Mouse (Mus musculus): ENCODE results near the gene Trim65. TPM values are rescaled to one million over a fixed set of nuclear protein-coding genes. Genes with fewer than 3 reads are reported as not detected.

Gene Trim65
- total and polyA plus RNA-seq, 3 experiments, result 0.66 to 2.0 (median 1.4) TPM

- no peak for TF ChIP-seq RAD21 (IDR thresholded peaks at IDR 0.05; ENCODE audit: low read depth, low read length)
These were observed 44.4 kb downstream of the Trim65 start, which contains the start of gene Wbp2 (continued) for GRCm38 (mm10) chr11:116086258-116087193.

- Histone ChIP-seq H3K4me1 (ENCODE audit: control insufficient read depth in 1 of 2, insufficient read depth in 2 of 2) (peaks cover 3 to 36% of the 10 kb centered on the region in 2 experiments), H3K4me3 (replicated peaks in 1 of 3; ENCODE audit: low read depth in 2 of 3, low read length in 2 of 3, poor library complexity in 1 of 3) (no peak overlapping the region), H3K4me2 (ENCODE audit: insufficient read depth, low read depth, poor library complexity, severe bottlenecking) (no peak overlapping the region), H3K9ac (ENCODE audit: insufficient read depth, low read depth) (no peak overlapping the region), H3K9me3 (replicated peaks; ENCODE audit: low read length) (no peaks in the 10 kb centered on the region), H3K27ac (ENCODE audit: insufficient read depth, low read depth) (no peak overlapping the region), H3K36me3 (replicated peaks in 1 of 2; ENCODE audit: control insufficient read depth in 1 of 2, insufficient read depth in 1 of 2, low read length in 1 of 2) (peaks cover 45 to 63% of the 10 kb centered on the region in 2 experiments), H3K27me3 (replicated peaks) (no peaks in the 10 kb centered on the region), H3K79me2 (replicated peaks; ENCODE audit: control insufficient read depth, extremely low read depth, insufficient read depth, poor library complexity, severe bottlenecking) (peaks cover 16% of the 10 kb centered on the region)
- TF ChIP-seq MEF2A (IDR thresholded peaks at IDR 0.05; ENCODE audit: borderline replicate concordance, low read depth, low read length) (no peak), POLR2AphosphoS2 (IDR thresholded peaks at IDR 0.05; ENCODE audit: low read depth, low read length) (no peak), EP300 (IDR thresholded peaks at IDR 0.05; ENCODE audit: low read length) (no peak), SMC3 (IDR thresholded peaks at IDR 0.05; ENCODE audit: low read depth, low read length) (no peak), JUND (conservative IDR thresholded peaks at IDR 0.05; ENCODE audit: low read depth, low read length) (no peak), USF1 (IDR thresholded peaks at IDR 0.05; ENCODE audit: low read depth, low read length) (no peak), USF2 (conservative IDR thresholded peaks at IDR 0.05; ENCODE audit: low read depth, low read length) (no peak), MAZ (IDR thresholded peaks at IDR 0.05; ENCODE audit: low read depth, low read length) (no peak), RAD21 (IDR thresholded peaks at IDR 0.05; ENCODE audit: low read depth, low read length) (no peak), CHD1 (IDR thresholded peaks at IDR 0.05; ENCODE audit: low read depth, low read length) (no peak), SIN3A (IDR thresholded peaks at IDR 0.05; ENCODE audit: low read length) (no peak)
- in situ Hi-C loops (cut with MboI; ENCODE audit: low pct_ligation_motif_present, low pct_unique_long_range_greater_than_20kb, low sequenced_read_pairs) (no loop called here), dilution Hi-C loops (cut with MboI; ENCODE audit: extremely low pct_ligation_motif_present, extremely low pct_unique_long_range_greater_than_20kb, low sequenced_read_pairs) (no loop called here)
- no peak for DNase-seq (ENCODE audit: extremely low read depth)
These were observed 46.8 kb downstream of the Trim65 start for GRCm38 (mm10) chr11:116084166-116084565.

GRCm38 (mm10) chr11:116083096-116083672 lies 47.7 kb downstream of the Trim65 start:
- Histone ChIP-seq H3K9me3 (replicated peaks; ENCODE audit: low read length) (no peaks in the 10 kb centered on the region), H3K79me2 (replicated peaks; ENCODE audit: control insufficient read depth, extremely low read depth, insufficient read depth, poor library complexity, severe bottlenecking) (peaks cover 16% of the 10 kb centered on the region), H3K27ac (ENCODE audit: insufficient read depth, low read depth) (no peak overlapping the region), H3K4me3 (replicated peaks in 1 of 3; ENCODE audit: low read depth in 2 of 3, low read length in 2 of 3, poor library complexity in 1 of 3) (no peak overlapping the region), H3K9ac (ENCODE audit: insufficient read depth, low read depth) (no peak overlapping the region), H3K4me1 (ENCODE audit: control insufficient read depth in 1 of 2, insufficient read depth in 2 of 2) (peaks cover 4 to 39% of the 10 kb centered on the region in 2 experiments), H3K36me3 (replicated peaks in 1 of 2; ENCODE audit: control insufficient read depth in 1 of 2, insufficient read depth in 1 of 2, low read length in 1 of 2) (peaks cover 49 to 70% of the 10 kb centered on the region in 2 experiments), H3K4me2 (ENCODE audit: insufficient read depth, low read depth, poor library complexity, severe bottlenecking) (no peak overlapping the region), H3K27me3 (replicated peaks) (no peaks in the 10 kb centered on the region)
- dilution Hi-C loops (cut with MboI; ENCODE audit: extremely low pct_ligation_motif_present, extremely low pct_unique_long_range_greater_than_20kb, low sequenced_read_pairs) (no loop called here), in situ Hi-C loops (cut with MboI; ENCODE audit: low pct_ligation_motif_present, low pct_unique_long_range_greater_than_20kb, low sequenced_read_pairs) (no loop called here)
- TF ChIP-seq USF2 (conservative IDR thresholded peaks at IDR 0.05; ENCODE audit: low read depth, low read length), result no peak
- TF ChIP-seq BHLHE40 (IDR thresholded peaks at IDR 0.05; ENCODE audit: low read depth, low read length), result 0 out of 2 replicates have a peak, but pooled peaks have one; percentile 13
- no peak for DNase-seq (ENCODE audit: extremely low read depth)
